Mouse (Mus musculus): ENCODE measurements around the gene Slc5a4a. TPM values are rescaled to one million over a fixed set of nuclear protein-coding genes. Genes with fewer than 3 reads are reported as not detected.

The Slc5a4a gene
- total RNA-seq (2022) = not detected

DNA sequence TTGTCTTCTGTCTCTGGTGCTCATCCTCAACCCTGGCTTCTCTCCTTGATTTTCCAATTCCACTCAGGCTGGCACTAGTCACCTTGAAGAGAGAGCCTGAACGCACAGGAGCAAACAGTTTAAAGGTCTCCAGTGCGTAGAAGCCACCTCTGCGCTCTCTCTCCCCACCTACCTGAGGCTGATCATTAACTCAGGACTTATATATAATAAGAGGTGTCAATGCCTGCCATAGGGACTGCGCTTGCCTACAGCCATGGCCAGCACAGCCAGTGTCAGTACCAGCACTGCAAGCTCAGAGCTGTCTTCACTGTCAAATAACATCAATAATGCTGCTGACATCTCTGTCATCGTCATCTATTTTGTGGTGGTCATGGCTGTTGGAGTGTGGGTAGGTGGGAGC is at the start of gene Slc5a4a:
TSS of gene Slc5a4a (plus strand) at position 174 of the 400 bp plus-strand sequence.
- DNase-seq (ENCODE audit: low spot score) = no peak

DNA sequence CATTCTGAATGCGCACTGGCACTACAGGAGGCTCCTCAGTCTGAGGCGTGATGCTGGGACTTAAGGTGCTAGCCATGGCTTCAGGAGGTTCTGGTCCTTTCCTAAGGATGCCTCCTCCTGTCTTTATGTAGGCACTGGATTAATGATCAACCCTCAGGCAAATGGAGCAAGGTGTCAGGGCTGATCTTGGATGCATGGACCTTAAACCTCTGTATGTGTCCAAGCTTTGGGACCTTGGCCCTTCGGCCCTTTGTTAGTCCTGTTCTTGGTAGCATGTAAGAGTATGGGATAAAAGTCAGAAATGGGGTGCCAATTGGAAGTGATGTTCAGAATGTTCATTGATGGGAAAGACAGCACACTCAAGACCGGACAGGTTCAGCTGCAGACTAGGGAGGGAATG is 36.4 kb upstream of the Slc5a4a start, which contains the start of gene Slc5a4b:
TSS of gene Slc5a4b (minus strand) at position 101 of the 400 bp plus-strand sequence.
- no peak for DNase-seq (ENCODE audit: low spot score)

DNA sequence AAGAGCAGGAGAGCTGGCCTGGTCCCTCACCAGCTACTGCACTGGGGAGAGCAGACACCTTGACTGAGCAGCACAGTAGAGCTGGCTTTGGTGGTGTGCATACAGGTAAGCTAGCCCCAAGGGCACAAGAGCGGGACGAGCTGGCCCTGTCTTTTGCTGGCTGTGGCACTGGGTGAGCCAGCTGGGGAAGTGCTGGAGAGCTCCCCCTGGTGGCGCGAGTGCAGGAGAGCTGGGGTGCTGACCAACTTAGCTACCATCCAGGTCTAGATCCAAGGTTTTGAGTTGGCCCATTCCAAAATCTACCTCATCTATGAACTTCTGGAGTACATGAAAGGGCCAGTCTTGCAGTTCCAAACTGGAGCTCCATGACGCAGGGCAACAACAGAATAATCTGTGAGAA is 29.3 kb upstream of the Slc5a4a start:
- peak; percentile 9 for DNase-seq (ENCODE audit: low spot score)

DNA sequence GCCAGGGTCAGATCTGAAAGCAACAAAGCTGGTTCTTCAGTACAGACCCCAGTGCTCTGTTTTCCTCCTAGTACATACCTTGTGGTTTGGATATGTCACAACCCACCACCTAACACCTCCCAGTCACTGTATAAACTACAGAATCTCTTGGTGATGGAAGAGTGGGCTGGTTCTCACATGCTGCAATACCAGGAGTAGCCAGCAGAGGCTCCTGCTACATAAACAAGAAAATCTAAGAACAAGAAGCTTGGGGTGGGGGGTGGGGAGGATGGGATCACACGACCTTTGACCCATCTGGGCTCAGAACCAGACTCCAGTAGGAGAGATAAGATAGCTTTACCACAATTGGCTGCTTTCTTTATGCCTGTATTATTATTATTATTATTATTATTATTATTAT is 28.5 kb upstream of the Slc5a4a start:
- DNase-seq (ENCODE audit: low spot score) = no peak

DNA sequence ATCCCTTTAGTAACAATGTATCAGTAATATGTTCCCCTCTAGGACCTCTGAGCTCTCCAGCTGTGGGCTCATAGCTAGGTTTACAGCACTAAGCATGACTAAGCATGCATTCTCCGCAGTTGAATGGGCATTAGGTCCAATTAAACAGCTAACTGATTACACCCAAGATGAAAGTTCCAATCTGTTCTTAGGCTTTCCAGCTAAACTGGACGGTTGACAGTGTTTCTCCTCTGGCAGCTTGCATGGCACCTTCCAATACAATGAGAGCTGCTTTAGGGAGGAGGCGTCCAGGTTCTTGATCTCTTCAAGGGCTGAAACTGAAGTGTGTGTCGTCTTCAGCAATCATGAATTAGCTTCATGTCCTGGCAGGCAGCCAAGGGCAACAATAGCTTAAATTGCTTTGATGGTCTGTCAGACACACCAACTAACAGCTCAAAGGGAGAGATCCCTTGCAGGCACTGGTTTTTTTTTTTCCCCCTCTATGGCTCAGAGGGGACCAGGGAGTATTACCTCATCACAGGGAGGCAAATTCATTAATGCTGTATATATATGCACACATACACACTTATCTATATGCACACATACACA is 27.0 kb upstream of the Slc5a4a start:
- DNase-seq (ENCODE audit: low spot score) = no peak

DNA sequence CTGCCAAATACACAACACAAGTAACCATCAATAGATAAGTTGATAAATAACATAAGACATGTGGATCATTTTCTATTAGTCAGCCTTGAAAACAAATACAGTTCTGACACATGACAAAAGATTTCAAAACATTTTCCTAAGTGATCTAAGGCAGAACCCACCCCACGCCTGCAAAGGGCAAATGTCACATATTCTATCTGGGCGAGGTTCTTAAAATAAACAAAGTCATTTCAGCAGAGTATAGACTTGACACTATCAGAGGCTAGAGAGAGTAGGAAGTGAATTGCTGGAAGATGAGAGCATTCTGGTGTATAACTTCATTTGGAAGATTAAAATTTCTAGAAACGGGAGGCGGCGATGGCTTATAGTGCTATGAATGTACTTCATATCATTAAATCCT is 25.8 kb upstream of the Slc5a4a start:
- DNase-seq (ENCODE audit: low spot score) = no peak

DNA sequence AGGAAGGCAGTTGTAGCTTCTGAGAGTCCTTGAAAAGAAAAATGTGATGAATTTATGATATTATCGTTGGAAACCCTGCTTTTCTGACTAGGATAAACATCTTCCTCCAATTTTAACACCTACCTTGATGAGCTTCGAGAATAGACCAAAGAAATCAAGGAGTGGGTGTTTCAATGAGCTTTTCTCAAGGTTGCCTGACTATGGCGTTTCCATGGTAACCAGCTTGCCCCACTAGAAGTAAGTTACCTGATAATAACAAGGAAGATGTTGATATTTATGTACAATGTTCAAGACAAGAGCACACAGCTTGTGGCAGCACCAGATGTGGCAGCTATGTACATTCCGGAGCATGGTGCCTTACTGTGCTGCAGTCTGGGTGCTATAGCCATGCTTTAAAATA is 14.7 kb upstream of the Slc5a4a start:
- no peak for DNase-seq (ENCODE audit: low spot score)

DNA sequence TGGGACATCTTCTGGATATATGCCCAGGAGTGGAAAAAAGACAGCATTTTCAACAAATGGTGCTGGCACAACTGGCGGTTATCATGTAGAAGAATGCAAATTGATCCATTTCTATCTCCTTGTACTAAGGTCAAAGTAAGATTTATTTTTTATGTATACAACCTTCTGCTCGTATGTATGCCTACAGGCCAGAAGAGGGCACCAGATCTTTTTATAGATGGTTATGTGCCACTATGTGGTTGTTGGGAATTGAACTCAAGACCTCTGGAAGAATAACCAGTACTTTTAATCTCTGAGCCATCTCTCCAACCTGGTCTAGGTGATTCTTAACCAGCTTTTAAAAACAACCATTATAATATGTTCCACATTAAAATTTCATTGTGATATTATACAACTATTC is 10.9 kb upstream of the Slc5a4a start:
- DNase-seq (ENCODE audit: low spot score) = no peak

DNA sequence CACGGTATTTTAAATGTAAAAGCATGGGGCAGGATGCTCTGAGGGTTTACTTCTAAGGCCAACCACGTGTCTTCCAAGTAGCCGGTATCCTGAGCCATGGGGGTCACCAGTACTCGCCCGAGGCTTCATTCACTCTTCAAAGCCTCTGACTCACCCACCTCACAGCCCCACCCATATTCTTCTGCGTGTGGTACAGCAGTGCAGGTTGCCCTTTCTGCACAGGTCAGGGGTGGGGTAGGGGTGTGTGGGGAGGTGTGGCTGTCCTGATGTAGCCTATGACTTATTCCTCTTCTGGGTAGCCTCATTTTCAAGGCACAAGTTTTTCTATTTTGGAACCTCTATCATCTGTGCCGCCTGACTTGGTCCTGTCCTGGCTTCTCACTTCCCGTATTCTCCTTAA is 405 bp upstream of the Slc5a4a start:
- DNase-seq (ENCODE audit: low spot score) = no peak

DNA sequence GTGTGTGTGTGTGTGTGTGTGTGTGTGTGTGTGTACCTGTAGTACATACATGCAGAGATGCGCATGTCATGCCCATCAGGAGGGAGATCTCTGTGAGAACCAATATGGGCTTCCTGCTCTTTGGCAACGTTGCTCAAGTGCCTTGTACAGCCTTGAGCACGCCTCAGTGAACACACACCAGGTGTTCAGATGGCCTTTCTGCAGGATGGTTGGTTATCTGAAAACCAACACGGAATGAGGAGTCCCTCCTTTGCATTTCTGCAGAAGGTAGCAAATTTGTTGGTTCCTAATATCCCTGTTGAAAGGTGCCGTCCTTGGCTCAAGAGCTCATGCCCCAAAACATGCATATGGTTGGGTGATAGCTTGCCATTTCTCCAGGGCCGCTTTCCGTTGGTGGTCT is 8.7 kb downstream of the Slc5a4a start:
- no peak for DNase-seq (ENCODE audit: low spot score)

DNA sequence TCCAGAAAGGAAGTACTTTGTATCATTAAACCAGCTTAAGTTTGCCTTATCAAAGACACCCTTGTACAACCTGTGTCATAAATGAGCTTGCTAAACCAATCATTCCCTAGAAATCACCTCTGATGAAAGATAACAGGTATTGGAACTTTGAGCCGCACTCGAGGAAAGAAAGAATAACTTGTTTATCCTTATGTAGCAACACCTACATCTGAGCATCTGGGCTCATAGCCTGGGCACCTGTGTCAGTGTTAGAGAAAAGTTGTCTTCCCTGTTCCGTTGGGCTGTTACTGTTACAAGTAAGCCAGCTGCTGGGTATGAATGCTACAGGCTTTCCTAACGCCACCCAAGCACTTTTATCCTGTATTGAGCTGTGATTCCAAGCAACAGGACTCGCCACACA is 10.3 kb downstream of the Slc5a4a start:
- DNase-seq (ENCODE audit: low spot score) = no peak

DNA sequence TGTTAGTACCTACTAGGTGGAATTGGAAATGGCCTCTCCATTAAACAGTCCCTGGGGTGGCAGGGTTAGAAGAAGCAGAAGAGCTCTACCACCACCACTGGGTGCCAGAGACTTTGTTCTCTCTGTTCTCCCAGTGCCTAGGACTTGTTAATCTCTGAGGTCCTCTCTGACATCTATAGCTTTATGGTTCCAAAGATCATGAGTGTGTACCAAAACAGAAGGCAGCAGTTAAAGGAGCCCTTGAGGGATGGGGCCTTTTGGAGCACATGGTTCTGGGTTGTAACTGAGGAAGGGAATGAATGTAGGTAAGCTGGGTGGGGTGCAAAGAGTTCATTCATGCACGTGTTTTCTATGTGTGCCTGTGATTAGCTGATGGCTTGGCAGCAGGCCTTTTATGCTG is 10.8 kb downstream of the Slc5a4a start:
- no peak for DNase-seq (ENCODE audit: low spot score)

DNA sequence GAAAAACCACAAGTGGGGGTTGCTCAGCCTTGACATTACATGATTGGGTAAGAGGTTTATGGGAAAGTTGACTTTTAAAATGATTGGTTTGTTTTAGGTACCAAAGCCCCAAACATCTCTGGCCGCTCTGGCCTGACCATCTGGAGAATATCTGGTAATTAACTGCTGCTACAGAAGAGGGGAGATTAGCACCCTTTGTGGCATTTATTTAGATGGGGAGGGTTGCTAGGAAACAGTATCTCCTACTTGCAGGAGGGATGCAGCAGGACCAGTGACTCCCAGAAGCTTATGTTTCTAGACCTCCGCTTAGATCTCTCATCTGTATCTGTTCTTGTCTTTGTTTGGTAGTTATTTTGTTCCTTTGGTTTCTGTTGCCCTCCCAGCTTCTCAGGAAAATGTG is 27.6 kb downstream of the Slc5a4a start:
- no peak for DNase-seq (ENCODE audit: low spot score)

DNA sequence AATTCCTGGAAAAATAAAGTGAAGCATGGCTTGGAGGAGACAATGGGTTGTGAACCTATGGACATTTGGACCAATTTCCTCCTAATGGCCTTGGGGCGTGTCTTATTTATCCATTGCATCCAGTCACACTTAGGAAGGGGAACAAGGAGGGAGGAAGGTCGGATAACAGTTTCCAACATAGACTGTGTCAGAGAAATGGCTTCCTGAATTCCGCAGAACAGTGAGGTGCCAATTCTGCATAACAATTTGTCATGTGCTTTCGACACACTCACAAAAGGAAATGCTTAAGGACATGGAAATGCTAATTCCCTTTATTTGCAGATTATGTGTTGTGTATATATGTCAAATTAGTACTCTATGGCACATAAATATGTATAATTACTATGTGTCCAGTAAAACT is 38.0 kb downstream of the Slc5a4a start:
- no peak for DNase-seq (ENCODE audit: low spot score)

DNA sequence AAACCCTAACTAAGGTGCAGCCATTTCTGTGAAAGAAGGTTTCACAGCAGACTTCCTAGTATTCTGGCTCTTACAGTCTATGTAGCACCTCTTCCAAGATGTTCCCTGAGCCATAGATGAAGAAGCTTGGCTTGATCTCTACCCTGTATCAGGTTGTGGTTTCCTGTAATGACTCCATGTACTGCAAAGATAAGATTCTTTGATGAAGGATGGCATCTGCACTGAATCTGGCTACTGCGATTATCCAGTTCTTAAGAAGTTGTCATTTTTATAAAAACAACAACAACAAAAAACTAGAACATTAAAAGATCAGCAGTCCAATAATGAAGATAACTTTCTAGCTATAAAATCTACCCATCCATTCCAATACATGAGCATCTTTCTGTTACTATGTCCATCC is 40.8 kb downstream of the Slc5a4a start:
- DNase-seq (ENCODE audit: low spot score) = no peak

DNA sequence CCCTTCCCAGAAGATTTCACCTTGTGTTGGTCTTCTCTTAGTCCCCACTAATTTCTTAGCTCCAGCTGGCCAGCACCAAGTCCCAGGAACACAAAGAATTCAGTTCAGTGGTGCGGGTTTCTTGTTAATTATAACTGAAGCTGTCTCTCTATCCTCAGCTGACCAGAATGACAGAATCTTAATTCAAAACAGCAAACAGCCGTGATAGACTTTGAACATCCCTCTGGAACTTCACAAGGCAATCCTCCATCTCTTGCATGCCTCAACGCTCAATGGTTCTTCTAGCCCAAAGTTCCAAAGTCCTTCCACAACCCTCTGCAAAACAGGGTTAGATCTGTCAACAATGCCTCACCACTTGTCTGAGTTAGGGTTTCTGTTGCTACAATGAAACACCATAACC is 54.2 kb downstream of the Slc5a4a start:
- no peak for DNase-seq (ENCODE audit: low spot score)

DNA sequence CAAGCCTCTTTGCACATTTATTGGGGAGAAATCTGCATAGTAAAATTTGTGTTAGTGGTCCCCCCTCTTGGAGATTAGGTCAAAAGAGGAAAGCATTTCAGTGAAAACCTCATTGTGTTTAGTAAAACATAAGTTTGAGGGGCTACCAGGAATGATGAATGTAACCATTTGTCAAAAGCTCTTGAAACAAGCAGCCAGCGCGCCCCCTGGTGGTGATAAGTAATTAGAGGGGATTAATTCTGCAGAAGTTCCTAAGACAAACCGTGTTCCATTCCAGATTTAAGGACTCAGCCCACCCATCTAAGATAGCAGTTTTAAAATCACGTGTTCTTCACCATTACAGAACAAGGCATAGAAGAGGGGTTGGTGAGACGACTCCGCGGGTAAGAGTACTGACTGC is 54.7 kb downstream of the Slc5a4a start:
- peak; percentile 40 for DNase-seq (ENCODE audit: low spot score)

DNA sequence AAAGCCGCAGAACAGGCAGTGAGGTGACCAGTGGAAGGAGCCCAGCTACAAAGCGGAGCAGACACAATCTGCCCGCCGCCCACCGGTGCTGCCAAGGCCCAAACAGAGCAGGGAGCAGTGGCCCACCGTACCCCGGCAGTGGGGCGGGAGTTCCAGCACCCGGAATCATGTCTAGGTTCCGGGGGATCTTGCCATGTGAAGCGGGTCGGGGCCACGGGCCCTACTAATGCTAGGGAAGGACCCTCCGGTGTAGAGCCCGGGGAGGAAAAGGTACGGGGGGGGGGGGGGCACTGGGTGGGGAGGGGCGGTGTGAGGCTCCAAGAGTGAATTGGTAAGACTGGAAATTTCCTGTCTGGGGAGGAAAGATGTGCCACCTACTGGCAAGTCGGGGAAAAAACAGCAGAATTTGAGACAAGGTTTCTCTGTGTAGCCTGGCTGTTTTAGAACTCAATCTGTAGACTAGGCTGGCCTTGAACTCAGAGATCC is 56.6 kb downstream of the Slc5a4a start:
- DNase-seq (ENCODE audit: low spot score) = peak; percentile 20

DNA sequence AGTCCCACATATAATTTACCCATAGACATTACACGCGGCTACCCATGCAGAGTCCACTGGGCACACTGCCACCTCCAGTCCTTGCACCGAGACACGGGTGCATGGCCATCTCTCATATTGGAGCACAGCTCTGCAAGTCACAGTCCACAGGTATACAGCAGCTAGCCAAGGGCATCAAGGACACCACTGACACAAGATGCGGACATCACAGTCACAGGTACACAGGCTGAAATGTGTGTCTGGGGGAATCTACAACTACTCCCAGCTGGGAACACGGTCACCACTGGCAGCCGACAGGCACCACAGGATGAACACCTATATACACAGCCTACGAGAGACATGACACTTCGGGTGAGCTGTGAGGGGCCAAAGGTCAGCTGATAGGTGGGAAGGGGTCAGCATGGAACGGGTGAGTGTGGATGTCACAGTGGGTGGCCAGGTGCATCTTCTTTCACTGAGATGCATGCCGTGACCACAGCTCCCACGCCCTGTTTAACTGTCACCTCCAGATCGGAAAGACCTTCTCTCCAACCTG is 60.1 kb downstream of the Slc5a4a start:
- DNase-seq (ENCODE audit: low spot score) = no peak

DNA sequence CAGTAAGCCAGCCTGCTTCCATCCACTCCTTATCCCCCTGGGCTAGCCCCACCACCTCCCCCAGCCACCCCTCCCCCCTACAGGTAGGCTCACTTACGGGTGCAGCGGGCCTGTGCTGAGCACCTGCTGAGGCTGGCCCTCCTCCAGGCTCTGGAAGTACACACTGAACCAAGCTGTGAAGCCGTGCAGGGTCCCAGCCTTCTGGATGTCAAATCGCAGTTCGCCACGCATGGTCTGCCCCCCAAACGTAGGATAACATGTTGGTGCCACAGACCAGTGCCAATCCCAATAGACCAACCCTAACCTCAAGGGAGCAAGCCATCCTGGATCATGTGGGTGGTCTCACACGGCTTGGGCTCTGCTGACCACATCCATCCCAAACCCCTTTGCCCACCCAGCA is 62.0 kb downstream of the Slc5a4a start:
- no peak for DNase-seq (ENCODE audit: low spot score)

DNA sequence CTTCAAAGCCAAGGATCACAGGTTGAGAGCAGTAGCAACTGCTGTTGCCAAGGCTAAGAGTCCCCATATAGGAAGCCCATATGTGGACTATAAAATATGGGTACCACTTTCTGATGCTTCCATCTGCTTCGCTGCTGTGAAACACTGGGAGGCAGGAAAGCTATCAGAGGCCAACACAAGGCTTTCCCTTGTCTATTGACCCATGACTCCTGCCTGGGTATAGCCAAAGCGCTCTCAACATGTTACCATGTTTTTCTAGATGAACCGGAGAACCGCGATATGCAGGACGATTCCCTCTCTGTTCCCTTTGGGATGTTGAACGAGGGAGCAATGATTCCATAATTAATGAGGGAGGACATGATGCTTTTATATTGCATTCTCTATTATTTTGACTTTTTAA is 63.6 kb downstream of the Slc5a4a start:
- no peak for DNase-seq (ENCODE audit: low spot score)

DNA sequence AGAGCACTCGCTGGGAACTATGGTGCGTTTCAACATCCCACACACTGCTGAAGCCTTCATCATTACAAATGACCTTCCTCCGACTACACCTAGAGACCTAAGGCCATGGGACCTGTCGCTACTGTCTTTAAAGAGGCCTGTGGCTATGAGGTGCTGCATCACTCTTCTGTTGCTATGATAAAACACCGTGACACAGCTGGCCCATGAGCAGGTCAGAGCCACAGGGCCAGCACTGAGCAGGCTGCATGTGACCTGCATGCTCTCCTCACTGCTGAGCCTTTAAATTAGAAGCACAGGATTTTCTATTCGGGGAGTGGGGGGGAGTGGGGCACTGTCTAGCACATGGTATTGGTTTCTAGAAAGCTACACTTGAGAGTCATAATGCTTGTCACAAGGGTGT is 64.9 kb downstream of the Slc5a4a start:
- no peak for DNase-seq (ENCODE audit: low spot score)

DNA sequence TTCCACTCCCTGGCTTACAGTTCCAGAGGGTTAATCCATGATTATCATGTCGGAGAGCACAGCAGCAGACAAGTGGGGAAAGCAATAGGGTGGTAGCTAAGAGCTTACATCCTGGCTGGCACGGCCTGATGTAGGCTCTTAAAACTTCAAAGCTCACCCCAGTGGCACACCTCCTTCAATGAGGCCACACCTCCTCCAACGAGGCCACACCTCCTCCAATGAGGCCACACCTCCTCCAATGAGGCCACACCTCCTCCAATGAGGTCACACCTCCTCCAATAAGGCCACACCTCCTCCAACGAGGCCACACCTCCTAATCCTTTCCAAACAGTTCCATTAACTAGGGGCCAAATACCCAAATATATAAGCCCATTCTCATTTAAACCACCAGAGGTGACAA is 66.9 kb downstream of the Slc5a4a start:
- no peak for DNase-seq (ENCODE audit: low spot score)

DNA sequence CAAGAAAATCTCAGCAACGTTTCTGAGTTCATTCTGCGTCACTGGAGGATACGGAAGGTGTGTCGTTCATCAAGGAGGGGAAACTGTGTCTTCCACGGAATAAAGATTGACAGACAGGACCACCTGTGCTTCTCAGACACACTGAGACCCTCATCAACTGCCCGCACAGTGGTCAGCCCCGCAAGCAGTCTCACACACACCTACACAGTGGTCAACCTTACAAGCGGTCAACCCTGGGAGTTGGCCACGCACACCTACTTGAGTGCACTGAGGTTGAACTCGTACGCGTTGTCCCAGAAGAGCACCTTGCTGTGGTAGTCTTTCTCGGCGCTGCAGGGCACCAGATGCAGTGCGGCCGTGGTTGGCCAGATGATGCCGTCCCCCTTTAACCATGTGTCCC is 69.8 kb downstream of the Slc5a4a start:
- no peak for DNase-seq (ENCODE audit: low spot score)
